Mouse (Mus musculus) ES-E14 (cell line): ENCODE measurements around the gene Lonp2.

ENCODE experiments used
- CHD2 ChIP-seq: IDR thresholded peaks from 2 replicates; pipeline ENCODE4 v1.6.1; 2014; ENCODE audit warnings: mild to moderate bottlenecking, low read depth, low read length, inconsistent platforms
- HCFC1 ChIP-seq: IDR thresholded peaks from 2 replicates; pipeline ENCODE4 v1.6.1; 2012; ENCODE audit warnings: low read length, inconsistent platforms, borderline replicate concordance; ENCODE audit not compliant: insufficient read depth
- MAFK ChIP-seq: IDR thresholded peaks from 2 replicates; pipeline ENCODE4 v1.6.1; 2014; ENCODE audit warnings: mild to moderate bottlenecking, low read depth, low read length, inconsistent platforms; ENCODE audit not compliant: insufficient read depth
- ZC3H11A ChIP-seq: IDR thresholded peaks from 2 replicates; pipeline ENCODE4 v1.6.1; 2012; ENCODE audit warnings: low read depth, mild to moderate bottlenecking, inconsistent platforms, low read length, borderline replicate concordance
- ZNF384 ChIP-seq: IDR thresholded peaks from 2 replicates; pipeline ENCODE4 v1.6.1; 2012; ENCODE audit warnings: low read depth, low read length, inconsistent platforms

- TF ChIP-seq ZC3H11A (no peak), CHD2 (no peak), HCFC1 (no peak), MAFK (no peak), ZNF384 (no peak)
Observed at GRCm38 (mm10) chr8:86741627-86742026, 117.8 kb downstream of the Lonp2 start.
